Mouse (Mus musculus) neural tube, embryonic 14.5 days (tissue): ENCODE data around the gene Cenpf. TPM values are rescaled to one million over a fixed set of nuclear protein-coding genes. Genes with fewer than 3 reads are reported as not detected.

Source experiments
- ATAC-seq: fragments of 200-750 bp; cut with Nextera tagmentation; 2 replicates; pipeline ENCODE4 v1.8.0; 2017; ENCODE audit warnings: low read depth, mild to moderate bottlenecking, moderate TSS enrichment, moderate library complexity
- H3K27ac ChIP-seq: fragments of 300-500 bp; sonication (generic); 2 replicates; pipeline ENCODE4 v1.5.1; 2014; ENCODE audit warnings: low read depth, mild to moderate bottlenecking, control low read depth, low read length, moderate library complexity, mixed read lengths
- H3K27me3 ChIP-seq: fragments of 300-500 bp; sonication (generic); 2 replicates; pipeline ENCODE4 v1.6.1; 2014; ENCODE audit warnings: low read length; ENCODE audit not compliant: control insufficient read depth, insufficient read depth
- H3K36me3 ChIP-seq: fragments of 300-500 bp; sonication (generic); 2 replicates; pipeline ENCODE4 v1.6.1; 2014; ENCODE audit warnings: low read length, mixed read lengths; ENCODE audit not compliant: control insufficient read depth, insufficient read depth
- H3K4me1 ChIP-seq: fragments of 300-500 bp; sonication (generic); 2 replicates; pipeline ENCODE4 v1.6.1; 2014; ENCODE audit warnings: low read length; ENCODE audit not compliant: control insufficient read depth, insufficient read depth
- H3K4me2 ChIP-seq: fragments of 300-500 bp; sonication (generic); 2 replicates; pipeline ENCODE4 v1.6.1; 2014; ENCODE audit warnings: mild to moderate bottlenecking, low read depth, low read length, control low read depth
- H3K4me3 ChIP-seq: fragments of 300-500 bp; sonication (generic); 2 replicates; pipeline ENCODE4 v1.5.1; 2014; ENCODE audit warnings: low read depth, low read length, control low read depth, mixed read lengths
- H3K9ac ChIP-seq: fragments of 300-500 bp; sonication (generic); replicated peaks from 2 replicates; pipeline ENCODE4 v1.6.1; 2014; ENCODE audit warnings: low read depth, mild to moderate bottlenecking, control low read depth, low read length, mixed read lengths
- H3K9me3 ChIP-seq: fragments of 300-500 bp; sonication (generic); 2 replicates; pipeline ENCODE4 v1.6.1; 2016; ENCODE audit warnings: low read length; ENCODE audit not compliant: control insufficient read depth
- WGBS: fragments of 180-500 bp; shearing (Covaris S2); extraction: QIAGEN DNeasy Blood & Tissue Kit; methylation state at CpG from one replicate; pipeline ENCODE4 v1.1.7; 2014; 5-methylcytosine and 5-hydroxymethylcytosine counted together
- polyA plus RNA-seq: library from polyadenylated mRNA; unstranded; fragments of >200 nt; fragmentation: Nextera tagmentation; extraction: Ambion mirVana; gene quantifications from 2 replicates; pipeline ENCODE4 v1.2.1, GENCODE M21; 2014

Cenpf gene
- polyA plus RNA-seq, 1 experiment from 2014 or later, result 6.5 TPM

DNA sequence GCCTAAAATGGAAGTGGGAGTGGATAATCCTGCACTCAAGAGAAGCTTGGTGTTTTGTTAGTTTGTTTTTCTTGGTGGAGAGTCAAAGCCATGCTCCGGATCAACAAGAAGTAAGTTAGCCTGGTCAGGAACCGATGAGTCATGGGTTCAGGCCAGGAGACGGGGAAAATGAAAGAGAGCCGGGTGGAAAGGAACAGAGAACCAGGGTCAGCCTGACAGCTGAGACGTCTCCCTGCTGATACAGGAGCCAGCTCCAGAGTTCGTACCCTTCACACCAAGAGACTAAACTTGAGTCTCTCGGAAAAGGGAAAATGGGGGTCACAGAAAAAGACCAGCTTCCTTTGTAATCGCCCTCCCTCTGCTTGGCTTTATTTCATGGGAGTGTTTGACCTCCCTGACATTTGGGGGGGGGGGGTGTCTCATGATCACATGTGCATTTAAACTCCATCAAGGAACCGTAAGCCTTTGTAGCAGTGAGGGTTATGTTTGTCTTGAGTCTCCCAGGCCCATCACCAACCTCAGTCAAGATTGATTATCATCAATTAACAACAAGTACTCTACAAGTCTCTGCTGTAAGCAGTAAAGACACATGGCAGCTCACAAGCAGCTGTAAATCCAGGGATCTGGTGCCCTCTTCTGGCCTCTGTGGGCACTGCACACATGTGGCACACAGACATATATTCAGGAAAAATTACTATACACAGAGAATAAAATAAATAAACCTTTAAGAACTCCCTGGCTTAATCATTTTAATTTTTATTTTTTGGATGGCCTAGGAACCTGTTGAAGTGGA is 59.7 kb downstream of the Cenpf start:
- 0 out of 2 replicates have a peak, but pooled peaks have one; percentile 46 for ATAC-seq
- WGBS, result 72% methylated on average over 9 of the region's 9 CpGs

GRCm38 (mm10) chr1:189624756-189625155 is 63.1 kb downstream of the Cenpf start:
- Histone ChIP-seq H3K4me2 (no peak overlapping the region), H3K4me1 (no peaks in the 10 kb centered on the region), H3K4me3 (no peak overlapping the region), H3K9me3 (no peaks in the 10 kb centered on the region), H3K36me3 (no peaks in the 10 kb centered on the region), H3K9ac (no peak overlapping the region), H3K27ac (no peak overlapping the region), H3K27me3 (no peaks in the 10 kb centered on the region)
- ATAC-seq, result no peak
- WGBS, result 23% methylated on average over 7 of the region's 7 CpGs

More for the DNA sequence above, 59.7 kb downstream of the Cenpf start:
- Histone ChIP-seq H3K9ac (no peak overlapping the region), H3K27ac (no peak overlapping the region), H3K36me3 (no peaks in the 10 kb centered on the region), H3K9me3 (no peaks in the 10 kb centered on the region), H3K4me2 (no peak overlapping the region), H3K27me3 (no peaks in the 10 kb centered on the region), H3K4me3 (no peak overlapping the region), H3K4me1 (no peaks in the 10 kb centered on the region)

DNA sequence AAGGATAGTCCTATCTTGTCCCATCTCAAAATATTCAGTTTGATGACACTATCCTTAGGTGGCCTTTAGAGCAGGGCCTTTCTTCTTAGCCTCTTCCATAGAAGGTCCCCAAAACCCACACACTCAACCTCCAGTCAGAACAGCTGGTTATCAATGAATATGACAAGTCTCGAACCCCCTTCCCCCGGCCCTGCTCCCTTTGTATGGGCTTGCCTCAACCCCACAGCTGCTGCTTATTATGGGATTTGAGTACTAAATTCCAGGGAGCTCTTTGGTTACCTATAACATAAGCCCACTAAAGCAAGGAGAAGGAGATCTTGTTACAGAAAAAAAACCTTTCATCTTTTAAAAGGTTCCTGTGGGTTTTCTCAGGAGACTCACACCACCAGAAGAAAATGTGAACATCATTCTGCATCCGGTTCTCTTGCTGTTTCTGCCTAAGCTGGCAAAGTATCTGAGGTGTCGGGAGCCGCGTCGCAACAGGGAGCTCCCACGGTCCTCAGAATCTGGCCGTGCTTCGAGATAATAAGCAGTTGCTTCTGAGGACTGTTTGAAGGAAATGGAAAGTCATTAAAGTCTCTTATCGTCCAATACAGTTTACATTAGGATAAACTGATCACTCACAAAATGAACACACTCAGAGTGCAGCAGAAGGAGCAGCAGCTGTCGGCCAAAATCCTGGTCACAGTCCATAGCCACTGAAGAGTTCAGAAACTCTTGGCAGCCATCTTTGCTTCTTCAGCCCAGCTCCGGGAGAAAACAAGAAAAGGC is 68.7 kb downstream of the Cenpf start:
- Histone ChIP-seq H3K4me3 (no peak overlapping the region), H3K27me3 (no peaks in the 10 kb centered on the region), H3K4me2 (no peak overlapping the region), H3K9ac (no peak overlapping the region), H3K4me1 (no peaks in the 10 kb centered on the region), H3K27ac (no peak overlapping the region), H3K9me3 (no peaks in the 10 kb centered on the region), H3K36me3 (no peaks in the 10 kb centered on the region)
- no peak for ATAC-seq
- 83% methylated on average over 13 of the region's 13 CpGs for WGBS

- 92% methylated on average over 5 of the region's 5 CpGs for WGBS
- no peaks in the 10 kb centered on the region for H3K4me1 ChIP-seq
Observed at GRCm38 (mm10) chr1:189617381-189617780, 70.5 kb downstream of the Cenpf start.

GRCm38 (mm10) chr1:189615246-189615645 is 72.6 kb downstream of the Cenpf start:
- Histone ChIP-seq H3K27me3 (no peaks in the 10 kb centered on the region), H3K36me3 (no peaks in the 10 kb centered on the region), H3K9me3 (no peaks in the 10 kb centered on the region), H3K9ac (no peak overlapping the region), H3K4me3 (no peak overlapping the region), H3K27ac (no peak overlapping the region), H3K4me1 (no peaks in the 10 kb centered on the region), H3K4me2 (no peak overlapping the region)
- no peak for ATAC-seq
- WGBS, result 94% methylated on average over 7 of the region's 7 CpGs

More at GRCm38 (mm10) chr1:189617381-189617780, 70.5 kb downstream of the Cenpf start:
- H3K36me3 ChIP-seq, result no peaks in the 10 kb centered on the region
- no peaks in the 10 kb centered on the region for H3K9me3 ChIP-seq
- H3K4me2 ChIP-seq, result no peak overlapping the region
- H3K27me3 ChIP-seq, result no peaks in the 10 kb centered on the region
- H3K9ac ChIP-seq, result no peak overlapping the region
- ATAC-seq, result no peak
- no peak overlapping the region for H3K4me3 ChIP-seq
- H3K27ac ChIP-seq, result no peak overlapping the region

DNA sequence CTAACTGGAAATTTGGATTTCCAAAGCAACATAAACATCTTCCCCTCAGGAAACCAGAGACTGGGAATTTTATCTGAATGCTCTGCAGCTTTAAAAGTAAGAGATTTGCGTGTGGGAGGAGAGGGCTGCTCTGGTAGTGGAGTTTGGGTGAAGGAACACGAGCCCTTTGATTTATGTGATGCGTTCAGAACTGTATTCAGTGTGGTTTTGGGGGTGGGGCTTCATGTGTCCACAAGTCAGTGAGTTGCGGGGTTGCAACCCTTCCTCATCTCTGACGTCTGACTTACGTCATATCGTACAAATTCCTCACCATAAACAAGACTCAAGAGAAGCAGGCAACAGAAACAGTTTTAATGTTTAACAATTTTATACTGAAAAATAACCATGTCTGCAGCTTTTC is 74.8 kb downstream of the Cenpf start:
- Histone ChIP-seq H3K27me3 (no peaks in the 10 kb centered on the region), H3K4me1 (no peaks in the 10 kb centered on the region), H3K36me3 (no peaks in the 10 kb centered on the region), H3K9ac (no peak overlapping the region), H3K4me2 (no peak overlapping the region), H3K9me3 (no peaks in the 10 kb centered on the region), H3K4me3 (no peak overlapping the region), H3K27ac (no peak overlapping the region)
- no peak for ATAC-seq
- 67% methylated on average over 7 of the region's 7 CpGs for WGBS

GRCm38 (mm10) chr1:189611775-189612174 is 76.1 kb downstream of the Cenpf start:
- no peaks in the 10 kb centered on the region for H3K27me3 ChIP-seq
- 81% methylated on average over 4 of the region's 4 CpGs for WGBS
- H3K4me2 ChIP-seq, result no peak overlapping the region
- no peak for ATAC-seq
- H3K27ac ChIP-seq, result no peak overlapping the region
- H3K9me3 ChIP-seq, result no peaks in the 10 kb centered on the region
- H3K36me3 ChIP-seq, result no peaks in the 10 kb centered on the region
- no peak overlapping the region for H3K9ac ChIP-seq
- H3K4me1 ChIP-seq, result no peaks in the 10 kb centered on the region
- H3K4me3 ChIP-seq, result no peak overlapping the region

GRCm38 (mm10) chr1:189608640-189609039 is 79.2 kb downstream of the Cenpf start:
- H3K4me2 ChIP-seq, result no peak overlapping the region
- no peaks in the 10 kb centered on the region for H3K4me1 ChIP-seq
- 34% methylated on average over 5 of the region's 5 CpGs for WGBS
- H3K36me3 ChIP-seq, result no peaks in the 10 kb centered on the region
- no peak overlapping the region for H3K9ac ChIP-seq
- H3K27me3 ChIP-seq, result no peaks in the 10 kb centered on the region
- ATAC-seq, result no peak
- H3K4me3 ChIP-seq, result no peak overlapping the region
- H3K9me3 ChIP-seq, result no peaks in the 10 kb centered on the region
- no peak overlapping the region for H3K27ac ChIP-seq

- 80% methylated on average over 3 of the region's 3 CpGs for WGBS
- H3K4me3 ChIP-seq, result no peak overlapping the region
Observed at GRCm38 (mm10) chr1:189608039-189608438, 79.8 kb downstream of the Cenpf start.

More at GRCm38 (mm10) chr1:189608039-189608438, 79.8 kb downstream of the Cenpf start:
- H3K4me2 ChIP-seq, result no peak overlapping the region
- ATAC-seq, result no peak
- H3K4me1 ChIP-seq, result no peaks in the 10 kb centered on the region
- H3K9me3 ChIP-seq, result no peaks in the 10 kb centered on the region
- H3K9ac ChIP-seq, result no peak overlapping the region
- no peak overlapping the region for H3K27ac ChIP-seq
- no peaks in the 10 kb centered on the region for H3K27me3 ChIP-seq
- H3K36me3 ChIP-seq, result no peaks in the 10 kb centered on the region
